Mouse (Mus musculus) MEL (cell line): ENCODE data around the gene Catsperg1. TPM values are rescaled to one million over a fixed set of nuclear protein-coding genes. Genes with fewer than 3 reads are reported as not detected.

Experiments used
- DNase-seq: peaks from one replicate; pipeline ENCODE4 v3.0.0; 2011; ENCODE audit warnings: low read depth, low spot score
- H3K27ac ChIP-seq: 2 replicates; pipeline ENCODE4 v1.5.1; 2012; ENCODE audit warnings: low read depth, mild to moderate bottlenecking, control low read depth, low read length, moderate library complexity; ENCODE audit not compliant: control insufficient read depth
- H3K27me3 ChIP-seq, 2 experiments: fragments of 150-350 bp in 1 of 2; sonication (generic) in 1 of 2; 2 replicates each; pipeline ENCODE4 v1.6.1; 2012; ENCODE audit warnings: low read length in 2 of 2, mild to moderate bottlenecking in 2 of 2, improper control_type of control experiment in 1 of 2, moderate library complexity in 1 of 2; ENCODE audit not compliant: insufficient read depth in 2 of 2, control insufficient read depth in 1 of 2
- H3K36me3 ChIP-seq, 2 experiments: 2 replicates each; pipeline ENCODE4 v1.6.1; 2012 to 2014; ENCODE audit warnings: low read length in 2 of 2, improper control_type of control experiment in 1 of 2, inconsistent platforms in 1 of 2, mild to moderate bottlenecking in 1 of 2; ENCODE audit not compliant: insufficient read depth in 2 of 2, control insufficient read depth in 1 of 2
- H3K4me1 ChIP-seq, 2 experiments: fragments of 150-350 bp in 1 of 2; sonication (generic) in 1 of 2; 2 replicates each; pipeline ENCODE4 v1.6.1; 2012; ENCODE audit warnings: low read length in 2 of 2, improper control_type of control experiment in 1 of 2, mild to moderate bottlenecking in 1 of 2; ENCODE audit not compliant: insufficient read depth in 2 of 2, control insufficient read depth in 1 of 2
- H3K4me3 ChIP-seq, 2 experiments: fragments of 150-350 bp in 1 of 2; sonication (generic) in 1 of 2; 2 replicates each; pipeline ENCODE4 v1.5.1; 2012; ENCODE audit warnings: low read depth in 2 of 2, low read length in 2 of 2, mild to moderate bottlenecking in 2 of 2, moderate library complexity in 2 of 2, control low read depth in 1 of 2, improper control_type of control experiment in 1 of 2; ENCODE audit not compliant: control insufficient read depth in 1 of 2, insufficient read depth in 1 of 2
- H3K79me2 ChIP-seq: 2 replicates; pipeline ENCODE4 v1.6.1; 2012; ENCODE audit warnings: mild to moderate bottlenecking, low read length, moderate library complexity; ENCODE audit not compliant: control insufficient read depth, poor library complexity, insufficient read depth
- H3K9ac ChIP-seq: 2 replicates; pipeline ENCODE4 v1.6.1; 2012; ENCODE audit warnings: low read depth, mild to moderate bottlenecking, control low read depth, low read length, moderate library complexity; ENCODE audit not compliant: control insufficient read depth, poor library complexity, severe bottlenecking
- H3K9me3 ChIP-seq: fragments of 150-350 bp; sonication (generic); replicated peaks from 2 replicates; pipeline ENCODE4 v1.6.1; 2012; ENCODE audit warnings: mild to moderate bottlenecking, low read length, improper control_type of control experiment, moderate library complexity; ENCODE audit not compliant: insufficient read depth
- BHLHE40 ChIP-seq: IDR thresholded peaks from 2 replicates; pipeline ENCODE4 v1.6.1; 2012; ENCODE audit warnings: low read depth, mild to moderate bottlenecking, inconsistent platforms, low read length, improper control_type of control experiment, borderline replicate concordance
- CHD1 ChIP-seq: IDR thresholded peaks from 2 replicates; pipeline ENCODE4 v1.6.1; 2012; ENCODE audit warnings: low read depth, mild to moderate bottlenecking, inconsistent platforms, low read length, improper control_type of control experiment
- CTCF ChIP-seq, 3 experiments: IDR thresholded peaks in 2 of 3; conservative IDR thresholded peaks in 1 of 3; 2 replicates each; pipeline ENCODE4 v1.5.1; 2011 to 2012; ENCODE audit warnings: low read length in 3 of 3, low read depth in 2 of 3, mild to moderate bottlenecking in 2 of 3, improper control_type of control experiment in 1 of 3, inconsistent platforms in 1 of 3, mixed read lengths in 1 of 3, moderate library complexity in 1 of 3; ENCODE audit not compliant: control insufficient read depth in 1 of 3, insufficient read depth in 1 of 3, poor library complexity in 1 of 3, severe bottlenecking in 1 of 3
- EP300 ChIP-seq, 2 experiments: IDR thresholded peaks; 2 replicates each; pipeline ENCODE4 v1.6.1; 2011; ENCODE audit warnings: improper control_type of control experiment in 2 of 2, low read length in 2 of 2, low read depth in 1 of 2, mild to moderate bottlenecking in 1 of 2
- GATA1 ChIP-seq: IDR thresholded peaks from 2 replicates; pipeline ENCODE4 v1.6.1; 2011; ENCODE audit warnings: low read depth, low read length, improper control_type of control experiment
- HCFC1 ChIP-seq: IDR thresholded peaks from 2 replicates; pipeline ENCODE4 v1.6.1; 2012; ENCODE audit warnings: low read depth, mild to moderate bottlenecking, inconsistent platforms, low read length, improper control_type of control experiment, moderate library complexity
- JUND ChIP-seq: IDR thresholded peaks from 2 replicates; pipeline ENCODE4 v1.6.1; 2011; ENCODE audit warnings: low read depth, mild to moderate bottlenecking, improper control_type of control experiment, low read length
- MAFK ChIP-seq: IDR thresholded peaks from 2 replicates; pipeline ENCODE4 v1.6.1; 2011; ENCODE audit warnings: low read depth, mild to moderate bottlenecking, low read length, improper control_type of control experiment, borderline replicate concordance
- MAX ChIP-seq: IDR thresholded peaks from 2 replicates; pipeline ENCODE4 v1.6.1; 2011; ENCODE audit warnings: low read length, improper control_type of control experiment
- MAZ ChIP-seq: IDR thresholded peaks from 2 replicates; pipeline ENCODE4 v1.6.1; 2012; ENCODE audit warnings: low read depth, mild to moderate bottlenecking, inconsistent platforms, low read length, improper control_type of control experiment
- MYB ChIP-seq: IDR thresholded peaks from 2 replicates; pipeline ENCODE4 v1.6.1; 2011; ENCODE audit warnings: mild to moderate bottlenecking, low read depth, low read length, improper control_type of control experiment
- NRF1 ChIP-seq: IDR thresholded peaks from 2 replicates; pipeline ENCODE4 v1.6.1; 2014; ENCODE audit warnings: low read depth, mild to moderate bottlenecking, inconsistent platforms, low read length, improper control_type of control experiment, moderate library complexity; ENCODE audit not compliant: poor library complexity, insufficient read depth, severe bottlenecking
- POLR2AphosphoS5 ChIP-seq: IDR thresholded peaks from 2 replicates; pipeline ENCODE4 v1.6.1; 2012; ENCODE audit warnings: low read depth, borderline replicate concordance, mild to moderate bottlenecking, inconsistent platforms, low read length, moderate library complexity, mixed read lengths
- SMC3 ChIP-seq: IDR thresholded peaks from 2 replicates; pipeline ENCODE4 v1.6.1; 2011; ENCODE audit warnings: low read depth, low read length, improper control_type of control experiment
- TAL1 ChIP-seq: IDR thresholded peaks from 2 replicates; pipeline ENCODE4 v1.6.1; 2012; ENCODE audit warnings: mild to moderate bottlenecking, inconsistent platforms, low read length, moderate library complexity, mixed read lengths
- TCF12 ChIP-seq: IDR thresholded peaks from 2 replicates; pipeline ENCODE4 v1.6.1; 2014; ENCODE audit warnings: low read depth, mild to moderate bottlenecking, inconsistent platforms, low read length, improper control_type of control experiment, moderate library complexity
- UBTF ChIP-seq: IDR thresholded peaks from 2 replicates; pipeline ENCODE4 v1.6.1; 2012; ENCODE audit warnings: low read depth, mild to moderate bottlenecking, inconsistent platforms, low read length, improper control_type of control experiment, moderate library complexity, borderline replicate concordance; ENCODE audit not compliant: insufficient read depth
- USF1 ChIP-seq: IDR thresholded peaks from 2 replicates; pipeline ENCODE4 v1.6.1; 2014; ENCODE audit warnings: low read depth, mild to moderate bottlenecking, inconsistent platforms, low read length, improper control_type of control experiment, moderate library complexity
- ZC3H11A ChIP-seq: IDR thresholded peaks from 2 replicates; pipeline ENCODE4 v1.6.1; 2012; ENCODE audit warnings: low read depth, mild to moderate bottlenecking, inconsistent platforms, low read length, improper control_type of control experiment
- ZKSCAN1 ChIP-seq: IDR thresholded peaks from 2 replicates; pipeline ENCODE4 v1.6.1; 2012; ENCODE audit warnings: low read depth, mild to moderate bottlenecking, inconsistent platforms, low read length, improper control_type of control experiment, moderate library complexity
- ZNF384 ChIP-seq: IDR thresholded peaks from 2 replicates; pipeline ENCODE4 v1.6.1; 2012; ENCODE audit warnings: low read depth, mild to moderate bottlenecking, inconsistent platforms, low read length, improper control_type of control experiment
- polyA plus RNA-seq, 2 experiments: library from polyadenylated mRNA; stranded (reverse) in 1 of 2; unstranded in 1 of 2; fragments of >175 nt in 1 of 2; fragments of >200 nt in 1 of 2; gene quantifications; 2 replicates each; pipeline versions ENCODE4 v1.2.1 to v1.2.4; 2012; ENCODE audit warnings: low replicate concordance in 2 of 2, low read depth in 1 of 2; ENCODE audit not compliant: insufficient read length in 2 of 2, insufficient read depth in 1 of 2, missing spikeins in 1 of 2
- total RNA-seq: library from RNA; depleted of rRNA; stranded (reverse); fragments of 300-350 nt; gene quantifications from 2 replicates; pipeline ENCODE4 v1.2.3, GENCODE M21; 2012

Catsperg1 gene
- total and polyA plus RNA-seq, 3 experiments, result 0.23 to 0.31 TPM; not detected in 1

DNA sequence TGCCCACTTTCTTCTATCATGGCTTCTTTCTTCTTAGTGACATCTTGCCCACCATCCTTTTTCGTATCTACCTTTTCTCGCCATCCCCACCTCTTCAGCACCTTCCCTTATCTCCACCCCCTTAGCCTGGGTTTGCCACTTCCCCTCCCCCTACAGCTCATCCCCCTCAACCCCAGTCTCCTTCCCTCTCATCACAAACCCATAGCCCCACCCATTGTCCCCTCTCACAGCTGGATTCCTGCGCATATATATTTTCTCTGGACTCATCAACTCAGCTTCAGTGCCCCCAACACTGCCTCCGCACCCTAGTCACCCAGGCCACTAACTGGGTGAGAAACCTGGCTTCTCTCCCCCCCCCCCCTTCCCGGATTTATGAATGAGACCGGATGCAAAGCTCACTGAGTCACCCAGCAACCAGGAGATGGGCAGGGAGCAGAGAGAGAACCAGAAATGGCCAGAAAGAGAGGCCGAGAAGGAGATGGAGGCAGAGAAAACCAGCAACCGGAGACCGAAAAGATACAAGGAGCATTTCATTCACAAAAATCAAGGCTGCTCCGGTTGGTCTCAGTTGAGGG, 45.6 kb downstream of the Catsperg1 start:
- no peak overlapping the region for H3K27ac ChIP-seq
- TF ChIP-seq EP300 (IDR thresholded peaks at IDR 0.05; ENCODE audit: low read depth in 1 of 2, low read length in 2 of 2) (no peak), TAL1 (no peak), ZC3H11A (no peak), CTCF (IDR thresholded peaks at IDR 0.05 in 2 of 3, conservative IDR thresholded peaks at IDR 0.05 in 1 of 3; ENCODE audit: control insufficient read depth in 1 of 3, insufficient read depth in 1 of 3, low read depth in 2 of 3, low read length in 3 of 3, poor library complexity in 1 of 3, severe bottlenecking in 1 of 3) (no peak), NRF1 (no peak), MYB (no peak), GATA1 (no peak), CHD1 (no peak), MAZ (no peak)
- TF ChIP-seq, all 39 proteins: peak for 0
- H3K79me2 ChIP-seq, result no peaks in the 10 kb centered on the region
- H3K9ac ChIP-seq, result no peak overlapping the region
- H3K36me3 ChIP-seq, result no peaks in the 10 kb centered on the region; a peak in 1 of 4 replicates
- H3K4me3 ChIP-seq, result no peak overlapping the region
- no peaks in the 10 kb centered on the region for H3K27me3 ChIP-seq
- H3K9me3 ChIP-seq, result no peaks in the 10 kb centered on the region
- peaks cover 0 to 11% of the 10 kb centered on the region in 2 experiments; a peak in 2 of 4 replicates for H3K4me1 ChIP-seq
- no peak for DNase-seq

DNA sequence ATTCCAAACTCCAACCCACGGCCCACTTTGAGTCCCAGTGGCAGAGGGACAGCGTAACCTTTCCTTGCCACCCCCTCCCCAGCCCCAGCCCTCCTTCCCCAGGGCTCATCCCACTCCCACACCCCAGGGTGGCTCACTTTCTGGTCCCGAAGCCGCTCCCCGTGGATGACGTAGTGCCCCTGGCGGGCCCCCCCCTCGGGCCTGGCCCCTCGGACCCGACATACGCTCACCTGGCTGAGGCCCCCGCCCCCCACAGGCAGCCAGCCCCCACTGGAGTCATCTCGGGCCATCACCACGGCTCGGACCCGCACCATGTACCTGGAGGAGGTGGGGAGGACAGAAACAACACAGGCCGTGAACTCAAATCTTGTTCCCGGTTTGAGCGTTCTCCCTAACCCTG, 46.2 kb downstream of the Catsperg1 start:
- no peaks in the 10 kb centered on the region for H3K27me3 ChIP-seq
- no peak for DNase-seq
- no peaks in the 10 kb centered on the region for H3K79me2 ChIP-seq
- no peak overlapping the region for H3K4me3 ChIP-seq
- no peak for TF ChIP-seq ZKSCAN1
- no peak for TF ChIP-seq MAX
- TF ChIP-seq ZNF384, result no peak
- TF ChIP-seq NRF1, result no peak
- TF ChIP-seq JUND, result no peak
- TF ChIP-seq MAFK, result no peak
- TF ChIP-seq BHLHE40, result no peak
- TF ChIP-seq UBTF, result no peak
- TF ChIP-seq TCF12, result no peak
- no peak for TF ChIP-seq HCFC1
- TF ChIP-seq SMC3, result no peak
- no peak for TF ChIP-seq POLR2AphosphoS5
- no peak for TF ChIP-seq USF1
- peaks cover 0 to 11% of the 10 kb centered on the region in 2 experiments; a peak in 2 of 4 replicates for H3K4me1 ChIP-seq
- no peak overlapping the region for H3K9ac ChIP-seq
- H3K27ac ChIP-seq, result no peak overlapping the region
- no peaks in the 10 kb centered on the region; a peak in 1 of 4 replicates for H3K36me3 ChIP-seq
- no peaks in the 10 kb centered on the region for H3K9me3 ChIP-seq
